Mouse (Mus musculus): ENCODE results near the gene Prepl. TPM values are rescaled to one million over a fixed set of nuclear protein-coding genes. Genes with fewer than 3 reads are reported as not detected.

The Prepl gene
- polyA plus RNA-seq, 2 experiments from 2014 or later = 7.1 to 11.1 TPM

GRCm38 (mm10) chr17:85020343-85020742 is 69.7 kb downstream of the Prepl start:
- ATAC-seq = no peak

GRCm38 (mm10) chr17:85018794-85019193 is 71.2 kb downstream of the Prepl start:
- ATAC-seq = no peak

GRCm38 (mm10) chr17:85018344-85018743 is 71.7 kb downstream of the Prepl start:
- no peak for ATAC-seq

GRCm38 (mm10) chr17:85014632-85015031 is 75.4 kb downstream of the Prepl start:
- no peak for ATAC-seq

- no peak for ATAC-seq
These were observed 76.6 kb downstream of the Prepl start for GRCm38 (mm10) chr17:85013485-85013884.

Other genes starting within 250 kb of the Prepl start
- gene Ppm1b, start 133.5 kb downstream of the Prepl start, polyA plus RNA-seq (2017; shearing (Covaris generic)) = 10 to 100 TPM; 13.7 to 18.1 TPM
- under 1 TPM in 1 of 2 experiments, not detected in 1; 0.83 TPM for gene Slc3a1, start 61.9 kb downstream of the Prepl start, polyA plus RNA-seq (2017; shearing (Covaris generic))
- 1 to 10 TPM; 6.6 to 7.6 TPM for gene Camkmt, start 311 bp upstream of the Prepl start, polyA plus RNA-seq (2017; shearing (Covaris generic))

Measured in activated CD4-positive, CD25-positive, alpha-beta regulatory T cell, adult 4 months (primary cell).